In genomic region chr1:66168722-66169121, GRCm38 (mm10) we compare ENCODE assay signal across 20 mouse cellular contexts. TPM values are rescaled to one million over a fixed set of nuclear protein-coding genes. Genes with fewer than 3 reads are reported as not detected.
A peak's percentile ranks its signal among the peaks of the same experiment; 100 is the strongest.
DNase-seq lines count a peak whose midpoint lies in the region; ATAC-seq and TF ChIP-seq lines count a peak whose summit lies in the region.
"Had no signal": no experiment of that assay in that cellular context is flagged by ENCODE, and none has a peak within 500 bp of the region (broad histone marks: within the 10 kb centered on the region; RNA-seq: fewer than 3 reads in every experiment).

No protein-coding gene starts in this region.

- no peak for TF ChIP-seq EP300 in lung, postnatal 0 days (IDR thresholded peaks at IDR 0.05)

- no peak overlapping the region for H3K4me2 ChIP-seq in lung, postnatal 0 days (replicated peaks; ENCODE audit: low read depth, low read length)
- peak overlapping the region; percentile 21 for H3K4me2 ChIP-seq in myocyte (ENCODE audit: low read depth)
- H3K4me2 ChIP-seq: forebrain, embryonic 13.5 days; neural tube, embryonic 12.5 days had no signal

- no peaks in the 10 kb centered on the region for H3K79me2 ChIP-seq in myocyte (ENCODE audit: control insufficient read depth, insufficient read depth)

- no peaks in the 10 kb centered on the region for H3K27me3 ChIP-seq in lung, postnatal 0 days (replicated peaks; ENCODE audit: insufficient read depth, low read length)
- H3K27me3 ChIP-seq in myocyte (ENCODE audit: control insufficient read depth, insufficient read depth, insufficient read length): no peaks in the 10 kb centered on the region
- H3K27me3 ChIP-seq: forebrain, embryonic 13.5 days; neural tube, embryonic 12.5 days had no signal

- no peaks in the 10 kb centered on the region for H3K36me3 ChIP-seq in lung, postnatal 0 days (ENCODE audit: insufficient read depth, low read length)
- no peaks in the 10 kb centered on the region for H3K36me3 ChIP-seq in myocyte (ENCODE audit: control insufficient read depth, insufficient read depth)
- H3K36me3 ChIP-seq: neural tube, embryonic 12.5 days had no signal

- intact Hi-C loops in heart, postnatal 36 days (cut with DNase I): no loop called here

- TF ChIP-seq POLR2A in myocyte (IDR thresholded peaks at IDR 0.05; ENCODE audit: insufficient read length, low read depth): no peak

- H3K4me3 ChIP-seq in lung, postnatal 0 days (ENCODE audit: low read depth, low read length): no peak overlapping the region
- H3K4me3 ChIP-seq in myocyte: no peak overlapping the region
- H3K4me3 ChIP-seq: forebrain, embryonic 13.5 days; megakaryocyte, embryonic 14.5 days; neural tube, embryonic 12.5 days had no signal

- ATAC-seq in lung, postnatal 0 days: no peak
- ATAC-seq: forebrain, embryonic 13.5 days; hindbrain, embryonic 16.5 days; intestine, postnatal 0 days had no signal

- no peak overlapping the region for H3K9ac ChIP-seq in lung, postnatal 0 days (replicated peaks; ENCODE audit: low read depth)
- H3K9ac ChIP-seq: forebrain, embryonic 13.5 days; liver, embryonic 14.5 days; neural tube, embryonic 12.5 days had no signal

- 46% methylated on average over 5 of the region's 5 CpGs for WGBS in lung, postnatal 0 days

- DNase-seq in adrenal gland, adult (ENCODE audit: inconsistent age in 2 of 2, low spot score in 1 of 2): peak; percentile 54 to 69
- DNase-seq in adrenal gland, adult 18-20 months (ENCODE audit: low spot score in 2 of 2): no peak
- DNase-seq in heart, adult 9 months (ENCODE audit: low spot score in 2 of 2): peak; percentile 39 to 46
- no peak for DNase-seq in heart, postnatal 36 days
- DNase-seq in lung, postnatal 0 days (ENCODE audit: low spot score): peak; percentile 5
- no peak for DNase-seq in lung, postnatal 14 days
- no peak for DNase-seq in thymus, postnatal 0 days (ENCODE audit: low spot score)
- DNase-seq: cerebellum, postnatal 14 days; embryo, embryonic 11 days; left cerebral cortex, postnatal 4 days; thymus, postnatal 25 days had no signal

- H3K9me3 ChIP-seq in lung, postnatal 0 days (ENCODE audit: low read length): no peaks in the 10 kb centered on the region
- H3K9me3 ChIP-seq: forebrain, embryonic 13.5 days; megakaryocyte, embryonic 14.5 days; neural tube, embryonic 12.5 days had no signal

- H3K27ac ChIP-seq in lung, postnatal 0 days (ENCODE audit: low read length): no peak overlapping the region
- H3K27ac ChIP-seq: forebrain, embryonic 13.5 days; kidney, postnatal 0 days; liver, embryonic 14.5 days; neural tube, embryonic 12.5 days had no signal

- no peaks in the 10 kb centered on the region for H3K4me1 ChIP-seq in lung, postnatal 0 days (ENCODE audit: insufficient read depth, low read depth, low read length)
- H3K4me1 ChIP-seq: megakaryocyte, embryonic 14.5 days; neural tube, embryonic 12.5 days had no signal

- H3ac ChIP-seq in myocyte (ENCODE audit: control insufficient read depth, insufficient read length): no peak overlapping the region

- TF ChIP-seq CTCF in lung, postnatal 0 days (IDR thresholded peaks at IDR 0.05): 0 out of 2 replicates have a peak, but pooled peaks have one; percentile 2

TF ChIP-seq in myocyte, 11 proteins besides CTCF, POLR2A, EP300 and RAD21:
- no peak for TF ChIP-seq TCF12 (IDR thresholded peaks at IDR 0.05; ENCODE audit: insufficient read depth, poor library complexity, severe bottlenecking)
- TF ChIP-seq MYOD1 (IDR thresholded peaks at IDR 0.05; ENCODE audit: control insufficient read depth in 1 of 3, insufficient read length in 2 of 3, low read depth in 2 of 3): no peak
- TF ChIP-seq CEBPB (IDR thresholded peaks at IDR 0.05; ENCODE audit: insufficient read depth, poor library complexity, severe bottlenecking): no peak
- TF ChIP-seq REST (IDR thresholded peaks at IDR 0.05; ENCODE audit: insufficient read depth, insufficient read length): no peak
- no peak for TF ChIP-seq MYOG (IDR thresholded peaks at IDR 0.05; ENCODE audit: control insufficient read depth in 1 of 3, insufficient read depth in 1 of 3, insufficient read length in 2 of 3, low read depth in 2 of 3)
- TF ChIP-seq POLR2AphosphoS2 (IDR thresholded peaks at IDR 0.05; ENCODE audit: insufficient read length, low read depth): no peak
- TF ChIP-seq MAX (IDR thresholded peaks at IDR 0.05; ENCODE audit: low read depth): no peak
- no peak for TF ChIP-seq E2F4 (IDR thresholded peaks at IDR 0.05; ENCODE audit: insufficient read depth)
- no peak for TF ChIP-seq USF1 (IDR thresholded peaks at IDR 0.05; ENCODE audit: low read depth)
- TF ChIP-seq SRF (IDR thresholded peaks at IDR 0.05; ENCODE audit: control insufficient read depth, insufficient read length, low read depth): no peak
- TF ChIP-seq TCF3 (IDR thresholded peaks at IDR 0.05; ENCODE audit: insufficient read length, low read depth): no peak

RNA-seq across cellular contexts. Expression of gene Map2, which starts 6.4 kb away (rescaled TPM):
- total RNA-seq in adrenal gland, adult 18-20 months (2021): 10 to 100 TPM; 17.0 to 26.1 TPM
- total RNA-seq in heart, postnatal 36 days (2021): 1 to 10 TPM; 3.0 to 3.6 TPM
- polyA plus RNA-seq in lung, postnatal 0 days (2015; fragmentation: Nextera tagmentation; extraction: Ambion mirVana): 2.1 and 3.8 TPM in 2 replicates
- 2.4 TPM for polyA plus RNA-seq in myocyte (2012; fragmentation: generic; extraction: Trizol)
- 1.4 TPM in 2 replicates for polyA plus RNA-seq in thymus, postnatal 0 days (2015; fragmentation: Nextera tagmentation; extraction: Ambion mirVana)
- total RNA-seq: MEL had no signal

Comparison
In these comparisons a context has a peak if more than half of its experiments do, and no peak if none do; other contexts are left out.
1. DNase-seq: peak in adrenal gland, adult (2 of 2), heart, adult 9 months (2 of 2) and lung, postnatal 0 days (single experiment); none in adrenal gland, adult 18-20 months (0 of 2), heart, postnatal 36 days (0 of 2), lung, postnatal 14 days (single experiment) and thymus, postnatal 0 days (single experiment).